Mouse (Mus musculus): ENCODE data around the gene Pomc. TPM values are rescaled to one million over a fixed set of nuclear protein-coding genes. Genes with fewer than 3 reads are reported as not detected.

The Pomc gene
- polyA plus RNA-seq, 1 experiment = not detected

DNA sequence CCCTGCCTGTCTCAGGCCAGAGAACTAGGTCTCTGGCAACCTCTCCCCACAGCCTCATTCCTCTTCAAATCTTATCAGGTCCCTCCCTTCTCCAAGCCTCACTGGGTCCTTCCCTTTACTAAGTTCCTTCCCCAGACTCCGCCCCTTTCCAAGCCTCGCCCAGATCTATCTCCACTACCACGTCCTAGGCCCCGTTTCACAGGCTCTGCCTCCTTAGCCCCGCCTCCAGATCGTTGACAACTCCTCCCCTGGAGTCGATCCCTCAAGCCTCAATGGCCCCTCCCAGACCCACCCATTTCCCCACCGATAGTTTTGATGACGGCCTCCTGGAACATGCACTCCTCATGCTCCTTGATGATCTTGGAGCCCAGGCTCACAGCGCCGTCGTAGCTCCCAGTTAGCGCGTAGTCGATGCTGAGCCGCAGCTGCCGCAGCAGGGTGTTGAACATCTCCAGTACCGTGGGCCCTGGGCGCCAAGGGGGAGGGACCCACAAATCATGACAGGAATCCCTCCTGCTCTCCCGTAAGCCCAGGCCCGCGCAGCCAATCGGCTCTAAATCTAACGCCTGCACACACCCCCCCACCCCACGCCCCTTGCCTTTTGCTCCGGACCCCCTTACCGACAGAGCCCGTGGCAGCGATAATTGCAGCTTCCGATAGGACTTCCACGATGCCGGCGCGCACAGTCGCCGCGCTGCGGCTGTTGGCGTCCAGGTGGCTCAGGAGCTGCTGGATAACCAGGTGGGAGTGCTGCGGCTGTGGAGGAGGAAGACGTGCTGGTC lies 26.8 kb downstream of the Pomc start:
- H3K27ac ChIP-seq (ENCODE audit: control insufficient read depth, insufficient read depth, low read depth, low read length, poor library complexity) = no peak overlapping the region
- H3K4me1 ChIP-seq (ENCODE audit: control insufficient read depth, insufficient read depth, low read length) = no peaks in the 10 kb centered on the region; the same call in 1 of the 2 replicates
- H3K4me3 ChIP-seq (replicated peaks; ENCODE audit: control insufficient read depth, low read depth, low read length) = peak overlapping the region; percentile 59
- under 1% methylated on average over 41 of the region's 41 CpGs for whole genome bisulfite sequencing
- TF ChIP-seq POLR2A (IDR thresholded peaks at IDR 0.05; ENCODE audit: borderline replicate concordance, control insufficient read depth, low read depth, low read length) (no peak), CTCF (IDR thresholded peaks at IDR 0.05; ENCODE audit: control insufficient read depth, insufficient read depth, low read length) (no peak)

GRCm38 (mm10) chr12:3982257-3982656 lies 27.5 kb downstream of the Pomc start:
- Histone ChIP-seq H3K4me1 (ENCODE audit: control insufficient read depth, insufficient read depth, low read length) (no peaks in the 10 kb centered on the region; the same call in 1 of the 2 replicates), H3K4me3 (replicated peaks; ENCODE audit: control insufficient read depth, low read depth, low read length) (no peak overlapping the region), H3K27ac (ENCODE audit: control insufficient read depth, insufficient read depth, low read depth, low read length, poor library complexity) (no peak overlapping the region)
- WGBS = 6% methylated on average over 6 of the region's 6 CpGs
- TF ChIP-seq POLR2A (IDR thresholded peaks at IDR 0.05; ENCODE audit: borderline replicate concordance, control insufficient read depth, low read depth, low read length) = no peak
- TF ChIP-seq CTCF (IDR thresholded peaks at IDR 0.05; ENCODE audit: control insufficient read depth, insufficient read depth, low read length) = no peak

DNA sequence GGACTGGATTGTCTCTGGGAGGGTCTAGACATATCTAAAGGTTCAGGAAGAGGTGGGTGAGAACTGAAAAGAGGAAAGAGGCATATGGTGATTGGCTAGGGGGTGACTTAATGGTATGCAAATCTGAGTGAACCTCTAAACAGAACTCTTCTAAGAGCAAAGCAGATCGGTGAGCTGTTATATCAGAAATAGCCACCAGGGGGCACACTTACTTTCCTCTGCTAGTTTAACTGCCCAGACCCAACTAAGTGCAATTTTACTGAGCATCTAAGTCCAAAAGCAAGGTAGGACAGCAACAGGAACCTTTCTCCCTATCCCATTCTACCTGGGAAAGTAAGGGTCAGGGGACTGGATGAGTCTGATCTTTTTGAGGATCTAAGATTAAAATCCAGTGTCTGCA lies 29.0 kb downstream of the Pomc start:
- 3% methylated on average over 1 of the region's 1 CpGs for WGBS
- H3K4me1 ChIP-seq (ENCODE audit: control insufficient read depth, insufficient read depth, low read length) = no peaks in the 10 kb centered on the region; the same call in 1 of the 2 replicates
- no peak overlapping the region for H3K27ac ChIP-seq (ENCODE audit: control insufficient read depth, insufficient read depth, low read depth, low read length, poor library complexity)
- no peak overlapping the region for H3K4me3 ChIP-seq (replicated peaks; ENCODE audit: control insufficient read depth, low read depth, low read length)
- TF ChIP-seq POLR2A (IDR thresholded peaks at IDR 0.05; ENCODE audit: borderline replicate concordance, control insufficient read depth, low read depth, low read length) = no peak
- TF ChIP-seq CTCF (IDR thresholded peaks at IDR 0.05; ENCODE audit: control insufficient read depth, insufficient read depth, low read length) = no peak

DNA sequence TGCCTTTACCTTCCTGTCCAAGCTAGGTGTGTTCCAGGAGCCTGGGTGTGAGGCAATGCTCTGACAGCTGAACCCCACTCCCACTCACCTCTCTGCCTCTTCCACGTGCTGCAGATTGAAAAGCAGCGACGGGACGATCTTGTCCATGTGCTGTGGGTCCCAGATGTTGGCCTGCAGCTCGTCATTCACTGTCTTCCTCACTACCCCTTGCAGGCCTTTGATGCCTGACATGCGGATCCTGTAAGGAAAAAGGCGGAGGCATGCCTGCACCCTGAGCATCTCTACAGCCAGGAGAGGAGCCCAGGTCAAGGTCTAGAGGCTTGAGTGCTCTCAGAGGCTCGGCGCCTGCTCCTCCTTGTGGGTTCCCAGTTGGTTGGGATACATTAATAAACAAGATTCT lies 29.7 kb downstream of the Pomc start:
- 76% methylated on average over 9 of the region's 9 CpGs for WGBS
- H3K4me1 ChIP-seq (ENCODE audit: control insufficient read depth, insufficient read depth, low read length) = no peaks in the 10 kb centered on the region; the same call in 1 of the 2 replicates
- H3K27ac ChIP-seq (ENCODE audit: control insufficient read depth, insufficient read depth, low read depth, low read length, poor library complexity) = no peak overlapping the region
- H3K4me3 ChIP-seq (replicated peaks; ENCODE audit: control insufficient read depth, low read depth, low read length) = no peak overlapping the region
- TF ChIP-seq POLR2A (IDR thresholded peaks at IDR 0.05; ENCODE audit: borderline replicate concordance, control insufficient read depth, low read depth, low read length) = no peak
- TF ChIP-seq CTCF (IDR thresholded peaks at IDR 0.05; ENCODE audit: control insufficient read depth, insufficient read depth, low read length) = no peak

GRCm38 (mm10) chr12:3989943-3990342 lies 35.2 kb downstream of the Pomc start:
- TF ChIP-seq CTCF (IDR thresholded peaks at IDR 0.05; ENCODE audit: control insufficient read depth, insufficient read depth, low read length) (no peak), POLR2A (IDR thresholded peaks at IDR 0.05; ENCODE audit: borderline replicate concordance, control insufficient read depth, low read depth, low read length) (no peak)
- Histone ChIP-seq H3K4me3 (replicated peaks; ENCODE audit: control insufficient read depth, low read depth, low read length) (no peak overlapping the region), H3K4me1 (ENCODE audit: control insufficient read depth, insufficient read depth, low read length) (no peaks in the 10 kb centered on the region), H3K27ac (ENCODE audit: control insufficient read depth, insufficient read depth, low read depth, low read length, poor library complexity) (no peak overlapping the region)
- WGBS = 54% methylated on average over 2 of the region's 2 CpGs

- Histone ChIP-seq H3K27ac (ENCODE audit: control insufficient read depth, insufficient read depth, low read depth, low read length, poor library complexity) (no peak overlapping the region), H3K4me3 (replicated peaks; ENCODE audit: control insufficient read depth, low read depth, low read length) (no peak overlapping the region), H3K4me1 (ENCODE audit: control insufficient read depth, insufficient read depth, low read length) (no peaks in the 10 kb centered on the region)
- TF ChIP-seq CTCF (IDR thresholded peaks at IDR 0.05; ENCODE audit: control insufficient read depth, insufficient read depth, low read length) = no peak
- 80% methylated on average over 3 of the region's 3 CpGs for WGBS
Observed at GRCm38 (mm10) chr12:3991047-3991446, 36.3 kb downstream of the Pomc start.

DNA sequence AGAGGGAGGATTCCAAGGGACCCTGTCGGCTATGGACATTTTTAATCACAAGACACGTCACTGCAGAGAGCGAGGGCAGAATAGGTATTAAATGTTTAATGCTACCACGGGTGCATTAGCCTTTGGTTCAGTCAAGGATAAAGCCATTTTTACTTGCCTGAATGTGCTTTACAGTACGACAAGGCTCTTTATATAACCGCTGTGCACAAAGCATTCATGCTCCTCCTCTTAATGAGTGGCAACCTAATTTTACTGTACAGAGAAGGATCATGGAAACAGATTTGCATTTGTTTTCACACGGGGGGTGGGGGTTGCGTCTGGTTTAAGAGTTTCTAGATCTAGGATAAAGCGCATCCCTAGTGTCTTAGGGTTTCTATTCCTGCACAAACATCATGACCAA lies 42.0 kb downstream of the Pomc start:
- 80% methylated on average over 9 of the region's 9 CpGs for WGBS
- TF ChIP-seq POLR2A (IDR thresholded peaks at IDR 0.05; ENCODE audit: borderline replicate concordance, control insufficient read depth, low read depth, low read length) (no peak), CTCF (IDR thresholded peaks at IDR 0.05; ENCODE audit: control insufficient read depth, insufficient read depth, low read length) (no peak)
- Histone ChIP-seq H3K4me1 (ENCODE audit: control insufficient read depth, insufficient read depth, low read length) (no peaks in the 10 kb centered on the region; the same call in 1 of the 2 replicates), H3K4me3 (replicated peaks; ENCODE audit: control insufficient read depth, low read depth, low read length) (no peak overlapping the region), H3K27ac (ENCODE audit: control insufficient read depth, insufficient read depth, low read depth, low read length, poor library complexity) (no peak overlapping the region)

DNA sequence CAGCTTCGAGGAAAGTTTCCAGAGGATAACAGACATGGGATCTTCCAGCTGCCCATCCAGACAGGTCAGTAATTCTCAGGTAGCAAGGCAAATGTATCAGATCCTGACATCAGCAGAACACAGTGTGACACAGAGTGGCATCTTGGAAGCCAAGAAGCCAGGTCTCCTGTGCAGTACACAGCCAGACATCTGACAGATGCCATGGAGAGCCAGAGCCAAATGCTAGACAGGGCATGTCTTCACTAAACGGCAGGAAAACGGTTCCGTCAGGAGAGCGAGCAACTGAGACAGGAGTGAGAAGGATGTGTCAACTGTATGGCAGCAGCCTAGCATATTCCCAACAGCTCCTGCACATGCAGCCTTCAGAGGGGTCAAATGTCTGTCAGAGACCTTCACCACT lies 45.7 kb downstream of the Pomc start:
- 87% methylated on average over 5 of the region's 5 CpGs for WGBS
- Histone ChIP-seq H3K4me3 (replicated peaks; ENCODE audit: control insufficient read depth, low read depth, low read length) (no peak overlapping the region), H3K4me1 (ENCODE audit: control insufficient read depth, insufficient read depth, low read length) (no peaks in the 10 kb centered on the region; the same call in 1 of the 2 replicates), H3K27ac (ENCODE audit: control insufficient read depth, insufficient read depth, low read depth, low read length, poor library complexity) (no peak overlapping the region)
- TF ChIP-seq CTCF (IDR thresholded peaks at IDR 0.05; ENCODE audit: control insufficient read depth, insufficient read depth, low read length) (no peak), POLR2A (IDR thresholded peaks at IDR 0.05; ENCODE audit: borderline replicate concordance, control insufficient read depth, low read depth, low read length) (no peak)

Data from bone marrow, adult 2 months (tissue).